Mouse (Mus musculus) spleen, adult 18-20 months (tissue): ENCODE data around the gene Cemip.
"Not testable (repeated sequence)": the region's sequence is repeated elsewhere in the genome, so short reads cannot be mapped to it uniquely, and the experiment has no call there.

Source experiments
- DNase-seq, 2 experiments: peaks; one replicate each; pipeline ENCODE4 v3.0.0; 2022; ENCODE audit warnings: mixed read lengths in 2 of 2

The Cemip gene

GRCm38 (mm10) chr7:84086039-84086829 is at the start of gene Cemip:
Gene Cemip (minus strand): TSS chr7:84086502.
- peak; percentile 45 to 67 for DNase-seq

GRCm38 (mm10) chr7:84132704-84133103 is 46.4 kb upstream of the Cemip start:
- no peak for DNase-seq

DNA sequence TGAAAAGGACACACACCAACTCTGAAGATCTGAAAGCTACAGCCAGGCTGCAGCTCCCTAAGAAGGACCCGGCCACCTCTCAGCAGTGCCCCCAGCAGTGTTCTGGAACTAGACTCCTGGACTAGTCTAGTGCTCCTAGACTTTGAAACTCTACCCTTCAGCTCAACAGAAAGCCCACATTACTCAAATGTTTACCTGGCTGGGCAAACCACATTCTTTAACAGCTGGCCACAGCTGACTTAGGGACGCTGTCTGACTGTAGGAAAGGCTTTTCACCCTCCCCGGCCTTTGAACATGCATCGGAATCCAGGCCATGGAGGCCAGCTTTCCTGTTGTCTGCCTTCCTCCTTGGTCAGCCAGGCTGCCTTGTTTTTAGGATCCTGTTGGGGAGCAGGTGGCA is 45.4 kb upstream of the Cemip start:
- DNase-seq, result no peak

DNA sequence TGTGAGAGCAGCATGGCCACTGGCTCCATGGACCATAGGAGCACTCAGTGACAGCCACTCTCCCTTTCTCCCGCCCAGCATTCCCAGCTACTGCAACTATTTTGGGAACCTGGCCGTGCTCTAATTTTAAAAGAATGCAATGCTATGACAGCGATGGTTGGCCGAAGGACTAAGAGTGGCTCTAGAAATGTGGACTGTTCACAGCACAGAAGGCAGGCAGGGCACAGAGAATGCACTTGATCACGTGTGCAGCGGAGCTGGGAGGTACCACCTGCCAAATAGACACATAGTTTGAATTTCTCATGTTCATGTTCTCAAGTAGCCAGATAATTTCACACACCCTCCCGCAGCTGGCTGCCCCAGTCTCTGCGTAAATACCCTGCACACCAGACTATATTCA is 42.4 kb upstream of the Cemip start:
- DNase-seq, result no peak

- no peak for DNase-seq
Measured at GRCm38 (mm10) chr7:84125730-84126129, 39.4 kb upstream of the Cemip start.

- not testable (repeated sequence) for DNase-seq
Measured at GRCm38 (mm10) chr7:84123651-84124050, 37.3 kb upstream of the Cemip start.

GRCm38 (mm10) chr7:84121778-84122177 is 35.5 kb upstream of the Cemip start:
- DNase-seq, result no peak

DNA sequence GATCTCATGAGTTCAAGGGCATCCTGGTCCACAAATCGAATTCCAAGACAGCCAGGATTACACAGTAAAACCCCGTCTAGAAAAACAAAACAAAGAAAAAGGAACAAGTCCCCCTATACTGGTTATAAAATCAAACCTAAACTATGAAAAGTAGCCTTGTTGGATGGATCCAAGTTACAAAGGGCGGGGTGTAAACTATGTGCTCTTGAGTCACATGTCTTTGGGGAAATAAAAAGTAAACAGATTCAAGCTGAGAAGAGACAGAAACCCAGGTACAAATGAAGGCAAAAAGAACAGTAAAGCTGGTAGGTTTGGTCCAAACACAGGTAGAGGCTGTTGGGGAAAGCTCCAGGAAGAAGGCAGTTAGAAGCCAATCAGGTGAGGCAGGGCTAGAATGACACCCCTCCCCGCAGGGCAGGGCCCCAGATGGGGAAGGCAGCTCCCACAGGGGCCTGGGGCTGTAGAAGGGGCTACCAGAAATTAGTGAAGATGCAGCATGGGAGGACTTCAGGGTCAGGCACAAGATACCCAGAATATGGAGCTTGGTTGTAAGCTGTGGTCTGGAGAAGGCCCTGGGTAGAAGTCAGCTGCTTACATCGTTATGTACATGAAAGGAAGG is 33.9 kb upstream of the Cemip start:
- no peak for DNase-seq

DNA sequence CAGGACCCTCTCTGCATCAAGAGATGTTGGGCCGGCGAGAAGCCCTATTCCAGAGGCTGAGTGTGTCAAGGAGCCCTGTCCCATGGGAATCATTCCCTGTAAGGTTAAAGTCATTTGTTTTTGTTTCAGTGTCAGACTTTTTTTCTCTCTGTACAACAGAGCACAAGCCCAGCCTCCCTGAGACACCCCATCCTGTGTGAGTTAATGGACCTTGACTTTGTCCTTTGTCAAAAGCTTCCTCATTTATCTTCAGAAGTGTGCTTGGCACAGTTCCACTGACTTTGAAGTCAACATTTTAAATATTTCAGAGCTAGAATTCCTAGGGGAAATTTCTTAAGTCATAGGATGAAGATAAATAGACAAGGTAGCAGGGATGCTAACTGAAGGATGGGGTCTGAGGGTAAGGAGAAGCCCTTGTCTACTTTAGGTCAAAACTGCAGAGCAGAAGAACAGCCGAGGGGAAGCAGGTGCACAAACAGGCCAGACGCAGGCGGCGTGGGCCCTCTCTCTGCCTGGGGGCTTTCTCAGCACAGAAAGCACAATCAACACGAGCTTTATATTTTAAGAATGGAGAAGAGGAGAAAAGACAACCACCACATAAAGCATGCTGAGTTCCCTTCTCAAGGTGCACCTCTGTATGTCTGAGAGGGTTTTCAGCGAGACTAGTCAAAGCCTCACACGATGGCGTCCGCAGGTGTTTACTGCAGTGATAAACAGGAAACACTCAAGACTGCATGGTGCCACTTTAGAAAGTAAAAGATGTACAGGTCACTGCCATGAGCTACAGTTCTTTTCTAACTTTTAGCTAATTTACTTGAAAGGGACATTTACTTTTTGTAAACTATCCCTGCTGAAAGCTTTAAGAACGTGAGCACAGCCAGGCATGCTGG is 33.2 kb upstream of the Cemip start:
- DNase-seq, result peak in 1 of 2 experiments; percentile 22

GRCm38 (mm10) chr7:84117543-84118122 is 31.3 kb upstream of the Cemip start:
- no peak for DNase-seq

DNA sequence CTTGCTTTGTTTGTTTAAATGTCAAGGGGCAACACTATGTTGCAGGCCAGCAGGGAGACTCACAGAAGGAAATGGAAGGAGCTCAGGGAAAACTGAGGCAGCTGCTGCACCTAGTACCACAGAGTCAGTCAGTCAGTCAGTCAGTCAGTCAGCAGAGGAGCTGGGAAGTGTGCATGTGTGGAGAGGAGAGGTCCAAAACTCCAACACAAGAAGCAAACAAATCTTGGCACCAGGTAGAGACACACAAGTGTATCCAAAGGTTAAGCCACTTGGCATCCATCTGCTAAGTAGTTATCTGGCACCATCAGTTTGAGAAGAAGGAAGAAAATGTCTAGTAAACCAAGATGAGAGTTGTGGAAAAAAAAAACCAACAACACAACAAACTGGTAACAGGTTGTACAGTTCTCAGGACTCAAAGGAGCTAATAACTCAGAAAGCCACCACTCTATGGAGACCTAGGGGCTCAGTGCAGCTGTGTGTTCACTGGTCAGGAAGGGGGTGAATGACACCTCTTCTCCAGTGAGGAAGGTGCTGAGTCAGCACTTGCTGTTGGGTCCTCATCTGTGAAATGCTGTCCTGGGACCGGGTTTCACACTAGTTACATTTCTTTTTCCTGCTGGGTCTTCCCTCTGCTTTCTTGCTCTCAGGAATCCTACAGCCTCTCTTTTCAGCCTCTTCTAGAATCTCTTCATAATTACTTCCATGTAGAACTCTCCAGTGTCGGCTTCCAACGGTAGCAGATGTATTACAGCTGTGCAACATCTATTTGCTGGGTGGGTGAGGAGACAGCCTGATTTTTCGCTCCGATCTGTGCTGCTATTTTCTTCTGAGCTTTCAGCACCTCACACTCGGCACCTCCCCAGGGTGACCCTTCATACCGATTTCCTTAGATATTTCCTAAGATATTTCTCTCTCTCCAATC is 30.6 kb upstream of the Cemip start:
- DNase-seq, result no peak

GRCm38 (mm10) chr7:84115385-84115784 is 29.1 kb upstream of the Cemip start:
- DNase-seq, result no peak

DNA sequence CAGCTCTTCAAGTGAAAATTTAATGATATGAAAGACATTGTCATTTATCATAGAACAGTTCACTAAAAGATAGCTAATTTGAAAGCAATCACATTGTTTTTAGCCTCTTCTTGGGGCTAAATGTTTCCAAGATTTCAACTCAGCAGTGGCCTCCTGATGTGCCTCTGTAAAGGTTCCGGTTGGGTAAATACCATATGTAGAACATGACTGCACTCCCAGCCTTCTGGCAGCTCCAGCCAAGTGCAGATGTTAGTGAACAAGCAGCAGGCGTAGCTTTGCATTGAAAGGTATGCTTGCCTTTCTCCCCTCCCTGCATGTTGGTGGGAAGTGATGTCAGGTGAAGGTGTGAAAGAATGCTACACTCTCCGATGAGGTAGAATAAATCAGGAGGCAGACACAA is 28.5 kb upstream of the Cemip start:
- no peak for DNase-seq

- DNase-seq, result no peak
Measured at GRCm38 (mm10) chr7:84113035-84113390, 26.7 kb upstream of the Cemip start.

DNA sequence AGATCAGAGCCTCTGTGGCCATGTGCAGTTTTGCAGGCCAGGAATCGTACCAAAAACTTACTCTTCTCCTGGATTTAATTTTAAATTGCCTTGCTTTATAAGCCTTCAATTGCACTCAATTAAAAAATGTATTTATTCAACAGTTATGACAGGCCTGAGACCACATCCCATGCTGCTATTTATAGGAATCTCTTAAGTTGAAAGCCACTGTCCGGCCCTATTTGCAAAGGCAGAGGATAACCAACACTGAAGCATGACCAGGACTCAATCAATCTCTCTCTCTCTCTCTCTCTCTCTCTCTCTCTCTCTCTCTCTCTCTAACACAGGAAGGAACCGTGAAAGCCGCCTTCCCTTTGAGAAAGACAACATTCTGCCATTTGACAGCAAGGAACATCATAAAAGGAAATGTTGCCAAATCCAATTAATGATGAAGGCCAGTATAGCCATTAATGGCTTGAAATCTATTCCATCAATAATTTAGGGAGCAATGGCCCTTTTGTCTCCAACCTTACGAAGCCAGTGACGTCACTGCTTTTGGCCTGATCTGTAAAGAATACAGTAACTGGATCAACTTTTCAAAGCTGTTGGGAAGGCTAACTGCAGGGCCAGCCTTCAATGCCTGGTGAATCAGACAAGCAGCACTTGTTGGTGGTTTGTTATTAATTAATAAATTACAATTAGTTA is 26.2 kb upstream of the Cemip start:
- DNase-seq, result no peak

GRCm38 (mm10) chr7:84111716-84112350 is 25.5 kb upstream of the Cemip start:
- DNase-seq, result no peak

GRCm38 (mm10) chr7:84106942-84107341 is 20.6 kb upstream of the Cemip start:
- DNase-seq, result no peak

DNA sequence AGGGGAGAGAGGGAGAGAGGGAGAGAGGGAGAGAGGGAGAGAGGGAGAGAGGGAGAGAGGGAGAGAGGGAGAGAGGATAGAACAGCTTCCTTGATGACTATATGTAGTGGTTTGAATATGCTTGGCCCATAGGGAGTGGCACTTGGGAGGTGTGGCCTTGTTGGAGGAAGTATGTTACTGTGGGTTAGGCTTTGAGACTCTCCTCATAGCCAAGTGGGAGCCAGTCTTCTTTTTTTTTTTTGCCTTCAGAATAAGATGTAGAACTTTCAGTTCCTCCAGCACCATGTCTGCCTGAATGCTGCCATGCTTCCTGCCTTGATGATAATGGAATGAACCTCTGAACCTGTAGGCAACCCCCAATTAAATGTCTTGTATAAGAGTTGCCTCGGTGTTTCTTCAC is 16.3 kb upstream of the Cemip start:
- no peak for DNase-seq

DNA sequence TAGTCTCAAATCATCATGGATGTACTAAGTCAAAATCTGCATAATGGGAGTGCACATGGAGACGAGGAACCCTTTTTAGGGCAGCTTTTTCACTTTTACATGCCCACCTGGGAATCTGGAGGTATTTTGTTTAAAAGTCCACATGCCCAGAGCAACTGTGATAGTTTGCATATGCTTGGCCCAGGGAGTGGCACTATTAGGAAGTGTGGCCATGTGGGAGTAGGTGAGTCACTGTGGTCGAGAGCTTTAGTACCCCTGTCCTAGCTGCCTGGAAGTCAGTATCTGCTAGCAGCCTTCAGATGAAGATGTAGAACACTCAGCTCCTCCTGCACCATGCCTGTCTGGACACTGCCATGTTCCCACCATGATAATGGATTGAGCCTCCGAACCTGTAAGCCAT is 14.4 kb upstream of the Cemip start:
- DNase-seq, result no peak

DNA sequence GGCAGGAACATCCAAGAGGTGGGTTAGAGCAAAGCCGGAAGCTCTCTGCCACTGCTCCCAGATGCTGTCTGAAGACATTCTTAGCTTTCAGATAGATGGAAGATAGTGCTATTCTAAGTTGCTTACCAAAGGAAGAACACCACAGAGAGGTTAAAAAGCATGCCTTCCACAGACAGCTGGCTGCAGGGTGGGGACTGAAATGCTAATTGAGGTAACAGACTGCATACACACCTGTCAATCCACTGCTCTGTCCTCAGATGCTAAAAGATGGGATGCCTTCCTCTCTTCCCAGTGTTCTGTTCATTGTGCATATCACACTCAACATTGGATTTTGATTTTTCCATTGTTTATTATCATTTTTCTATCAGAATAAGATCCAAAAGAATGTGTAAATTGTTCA is 11.8 kb upstream of the Cemip start:
- no peak for DNase-seq

DNA sequence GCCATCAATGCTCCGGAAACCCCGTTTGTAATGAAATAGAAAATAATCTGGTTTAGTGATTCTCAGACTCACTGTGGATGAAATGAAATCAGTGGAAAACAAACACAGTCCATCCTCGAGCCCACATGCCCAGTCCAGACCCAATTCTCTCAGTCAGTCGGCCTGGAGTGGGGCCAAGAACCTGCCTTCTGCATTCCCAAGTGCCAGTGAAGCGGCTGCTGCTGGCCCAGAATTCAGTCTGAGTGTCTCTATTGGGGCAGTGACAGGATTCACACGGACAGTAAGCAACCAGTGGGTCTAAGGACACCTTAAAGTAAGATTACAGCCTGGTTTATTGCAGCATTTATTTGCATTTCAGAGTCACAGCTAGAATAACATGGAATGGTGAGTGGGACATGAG is 10.2 kb upstream of the Cemip start:
- DNase-seq, result no peak
